Mouse (Mus musculus): ENCODE data around the gene Wdr43.
A peak's percentile ranks its signal among the peaks of the same experiment; 100 is the strongest.

The Wdr43 gene

DNA sequence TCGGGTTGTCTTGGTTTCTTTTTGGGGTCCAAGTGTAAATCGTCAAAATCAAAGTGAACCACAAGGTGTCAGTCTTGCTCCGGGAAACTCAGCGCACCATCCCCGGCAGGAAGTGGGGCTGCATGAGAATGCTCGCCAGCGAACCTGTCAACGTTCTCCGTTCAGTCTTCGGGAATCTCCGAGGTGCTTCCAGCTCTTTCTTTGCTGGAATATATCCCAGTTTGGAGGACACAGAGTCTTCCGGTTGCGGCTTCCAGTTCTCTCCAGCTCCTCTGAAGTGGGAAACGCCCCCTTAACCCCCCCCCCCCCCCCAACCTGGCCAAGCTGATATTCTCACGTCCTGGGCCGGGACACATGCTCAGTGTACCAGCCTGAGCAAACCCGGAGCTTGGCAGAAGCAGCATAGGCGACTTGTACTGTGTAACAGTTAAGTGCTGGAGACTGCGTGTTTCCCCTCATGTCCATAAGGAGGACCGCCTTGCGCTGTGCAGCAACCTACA lies 47.1 kb downstream of the Wdr43 start:
- DNase-seq (ENCODE audit: inconsistent ontology term), result peak; percentile 74

GRCm38 (mm10) chr17:71663491-71663890 lies 47.8 kb downstream of the Wdr43 start:
- DNase-seq (ENCODE audit: inconsistent ontology term), result no peak

DNA sequence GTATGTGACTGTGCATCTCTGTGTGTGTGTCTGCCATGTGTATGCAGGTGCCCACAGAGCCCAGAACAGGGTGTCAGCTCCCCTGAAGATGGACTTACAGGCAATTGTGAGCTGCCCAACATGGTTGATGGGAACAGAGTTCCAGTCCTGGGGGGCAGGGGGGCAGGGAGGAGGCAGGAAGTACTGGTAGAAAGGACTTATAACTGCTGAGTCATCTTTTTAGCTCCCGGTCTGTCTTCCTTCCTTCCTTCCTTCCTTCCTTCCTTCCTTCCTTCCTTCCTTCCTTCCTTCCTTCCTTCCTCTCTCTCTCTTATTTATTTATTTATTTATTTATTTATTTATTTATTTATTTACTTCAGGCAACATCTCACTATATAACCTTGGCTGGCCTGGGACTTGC lies 48.5 kb downstream of the Wdr43 start:
- no peak for DNase-seq (ENCODE audit: inconsistent ontology term)

GRCm38 (mm10) chr17:71665201-71665600 lies 49.5 kb downstream of the Wdr43 start:
- no peak for DNase-seq (ENCODE audit: inconsistent ontology term)

- no peak for DNase-seq (ENCODE audit: inconsistent ontology term)
Measured at GRCm38 (mm10) chr17:71669511-71669910, 53.8 kb downstream of the Wdr43 start.

GRCm38 (mm10) chr17:71671840-71672546 lies 56.3 kb downstream of the Wdr43 start:
- peak; percentile 32 for DNase-seq (ENCODE audit: inconsistent ontology term)

DNA sequence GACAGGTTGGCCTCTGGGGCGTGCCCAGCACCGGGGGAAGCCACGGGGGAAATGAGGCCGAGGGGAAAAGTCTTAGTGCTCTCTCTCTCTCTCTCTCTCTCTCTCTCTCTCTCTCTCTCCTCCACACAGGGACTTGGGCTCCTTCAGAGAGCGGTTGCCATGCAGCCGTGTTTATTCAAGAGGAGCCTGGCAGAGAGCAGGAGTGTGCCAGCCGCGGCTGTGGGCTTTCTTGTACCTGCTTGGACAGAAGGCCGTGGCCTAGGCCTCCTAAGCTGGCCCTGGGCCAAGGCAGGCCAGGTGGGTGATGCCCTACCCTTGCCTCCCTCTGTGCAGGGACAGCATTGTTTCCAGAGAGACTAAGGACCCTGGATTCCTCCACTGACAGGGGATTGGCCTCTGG lies 57.4 kb downstream of the Wdr43 start, which contains the start of gene Togaram2:
Gene Togaram2, plus strand, starts transcription at position 170 of the 400 bp plus-strand sequence.
- DNase-seq (ENCODE audit: inconsistent ontology term), result no peak

GRCm38 (mm10) chr17:71673936-71674335 lies 58.2 kb downstream of the Wdr43 start:
- peak; percentile 46 for DNase-seq (ENCODE audit: inconsistent ontology term)

GRCm38 (mm10) chr17:71674886-71675285 lies 59.2 kb downstream of the Wdr43 start:
- DNase-seq (ENCODE audit: inconsistent ontology term), result no peak

DNA sequence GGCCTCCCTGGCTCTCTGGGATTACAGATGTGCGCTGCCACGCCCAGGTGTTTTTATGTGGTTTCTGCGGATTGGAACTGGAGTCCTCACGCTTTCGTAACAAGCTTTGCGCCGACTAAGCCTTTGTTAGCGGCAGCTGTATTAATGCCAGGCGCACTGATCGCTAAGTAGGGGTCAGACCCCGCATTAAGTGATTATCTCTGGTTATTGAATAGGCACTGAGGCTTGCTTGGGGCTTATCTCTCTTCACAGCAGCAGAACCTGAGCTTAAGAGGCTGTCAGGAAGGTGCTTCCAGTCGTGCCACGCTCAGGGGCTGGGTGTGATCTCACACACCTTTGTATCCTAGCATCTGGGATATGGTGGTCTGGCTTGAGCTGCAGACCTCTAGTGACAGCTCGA lies 66.0 kb downstream of the Wdr43 start:
- DNase-seq (ENCODE audit: inconsistent ontology term), result no peak

- DNase-seq (ENCODE audit: inconsistent ontology term), result no peak
Measured at GRCm38 (mm10) chr17:71682379-71682778, 66.7 kb downstream of the Wdr43 start.

GRCm38 (mm10) chr17:71683281-71683680 lies 67.6 kb downstream of the Wdr43 start:
- DNase-seq (ENCODE audit: inconsistent ontology term), result no peak

GRCm38 (mm10) chr17:71684103-71684608 lies 68.5 kb downstream of the Wdr43 start:
- no peak for DNase-seq (ENCODE audit: inconsistent ontology term)

- DNase-seq (ENCODE audit: inconsistent ontology term), result no peak
Measured at GRCm38 (mm10) chr17:71687436-71687835, 71.7 kb downstream of the Wdr43 start.

DNA sequence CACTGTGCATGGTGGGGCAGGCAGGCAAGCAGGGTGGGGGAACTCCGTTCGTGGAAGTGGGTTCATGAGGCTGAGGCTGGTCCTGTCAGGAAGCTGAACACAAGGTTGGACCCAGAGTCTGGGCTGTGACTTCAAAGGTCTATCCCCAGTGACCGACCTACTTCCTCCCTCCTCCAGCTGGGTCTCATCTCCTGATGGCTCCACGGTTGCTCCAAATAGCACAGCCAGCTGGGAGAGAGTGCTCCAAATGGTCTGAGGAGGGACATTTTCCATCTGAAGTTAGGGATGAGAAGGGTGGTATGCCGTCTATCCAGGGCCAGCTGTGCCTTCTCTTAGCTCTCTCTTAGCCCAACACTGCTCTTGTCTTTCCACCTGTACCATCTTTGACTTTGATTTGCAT lies 74.2 kb downstream of the Wdr43 start:
- no peak for DNase-seq (ENCODE audit: inconsistent ontology term)

- peak; percentile 96 for DNase-seq (ENCODE audit: inconsistent ontology term)
Measured at GRCm38 (mm10) chr17:71691361-71691875, 75.7 kb downstream of the Wdr43 start.

DNA sequence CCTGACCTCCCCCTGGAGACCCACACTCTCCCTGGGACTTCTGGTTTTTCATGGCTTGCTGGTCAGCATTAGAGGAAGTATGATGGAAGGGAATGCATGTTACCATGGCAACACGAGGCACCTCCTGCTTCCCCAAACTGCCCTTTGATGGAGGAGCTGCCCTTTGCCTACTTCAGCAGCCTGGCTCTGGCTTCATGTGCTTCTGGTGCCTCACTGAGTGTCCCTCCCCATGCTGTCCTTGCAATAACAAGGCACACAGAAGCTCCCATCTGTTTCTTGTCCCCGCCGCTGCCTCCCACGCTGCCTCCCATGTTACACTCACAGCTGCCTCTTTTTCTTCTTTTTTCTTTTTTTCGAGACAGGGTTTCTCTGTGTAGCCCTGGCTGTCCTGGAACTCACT lies 77.6 kb downstream of the Wdr43 start:
- peak; percentile 38 for DNase-seq (ENCODE audit: inconsistent ontology term)

DNA sequence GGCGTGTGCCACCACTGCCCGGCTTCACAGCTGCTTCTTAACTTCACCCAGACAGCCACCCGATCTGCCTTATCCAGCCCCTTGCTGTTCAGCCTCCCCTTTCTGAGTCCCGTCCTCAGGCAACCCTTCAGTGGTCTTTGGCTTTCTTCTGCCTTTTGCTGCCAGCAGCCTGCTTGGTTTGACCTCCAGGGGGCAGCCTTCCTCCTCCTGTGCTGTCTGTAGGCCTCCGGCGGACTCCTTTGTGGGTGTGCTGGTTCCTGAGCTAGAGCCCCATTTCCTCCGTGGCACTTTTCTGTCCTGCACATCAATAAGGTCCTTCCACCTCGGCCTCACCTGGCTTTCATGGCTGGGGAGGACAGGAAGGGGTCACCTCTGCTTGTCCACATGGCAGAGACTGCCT lies 78.1 kb downstream of the Wdr43 start:
- DNase-seq (ENCODE audit: inconsistent ontology term), result no peak

DNA sequence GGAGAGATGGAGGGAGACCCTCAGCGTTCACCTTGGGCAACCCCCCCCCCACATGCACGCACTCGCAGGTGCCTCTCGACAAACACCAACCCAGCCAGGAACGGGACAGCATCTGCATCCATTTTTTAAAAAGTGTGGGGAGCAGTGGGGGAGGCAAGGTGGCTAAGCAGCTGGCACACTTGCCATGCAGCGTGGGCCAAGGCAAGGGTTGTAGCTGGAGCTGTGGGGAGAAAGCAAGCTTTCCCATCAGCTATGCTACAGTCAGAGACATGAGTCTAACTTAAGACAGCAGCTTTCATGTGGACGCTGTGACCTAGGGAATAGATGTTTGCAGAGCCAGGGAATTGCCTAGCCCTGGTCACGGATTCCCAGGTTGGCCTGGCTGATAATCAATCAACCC lies 79.5 kb downstream of the Wdr43 start:
- no peak for DNase-seq (ENCODE audit: inconsistent ontology term)

- DNase-seq (ENCODE audit: inconsistent ontology term), result no peak
Measured at GRCm38 (mm10) chr17:71695716-71696315, 80.1 kb downstream of the Wdr43 start.

DNA sequence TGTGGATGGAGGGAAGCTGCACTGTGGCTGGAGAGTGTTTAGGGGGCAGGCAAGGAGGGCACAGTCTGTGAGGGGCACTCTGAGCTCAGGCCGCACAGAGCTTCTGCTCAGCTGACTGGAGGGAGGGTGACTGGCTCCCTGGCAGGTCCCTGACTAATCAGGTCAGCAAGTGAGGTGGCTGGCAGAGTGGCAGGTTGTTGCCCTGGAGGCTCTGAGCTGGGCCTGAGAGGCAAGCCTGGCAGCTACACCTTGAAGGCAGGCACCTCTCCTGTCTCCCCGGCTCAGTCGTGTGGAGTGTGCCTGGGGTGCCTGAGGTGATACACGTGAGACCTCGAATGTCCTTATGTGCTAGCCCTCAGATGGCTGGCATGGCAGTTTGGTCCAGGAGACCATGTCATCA lies 80.7 kb downstream of the Wdr43 start:
- no peak for DNase-seq (ENCODE audit: inconsistent ontology term)

- DNase-seq (ENCODE audit: inconsistent ontology term), result no peak
Measured at GRCm38 (mm10) chr17:71697896-71698618, 82.4 kb downstream of the Wdr43 start.
